Mouse (Mus musculus): ENCODE measurements around the gene Osbpl7.
A peak's percentile ranks its signal among the peaks of the same experiment; 100 is the strongest.

Osbpl7 gene

DNA sequence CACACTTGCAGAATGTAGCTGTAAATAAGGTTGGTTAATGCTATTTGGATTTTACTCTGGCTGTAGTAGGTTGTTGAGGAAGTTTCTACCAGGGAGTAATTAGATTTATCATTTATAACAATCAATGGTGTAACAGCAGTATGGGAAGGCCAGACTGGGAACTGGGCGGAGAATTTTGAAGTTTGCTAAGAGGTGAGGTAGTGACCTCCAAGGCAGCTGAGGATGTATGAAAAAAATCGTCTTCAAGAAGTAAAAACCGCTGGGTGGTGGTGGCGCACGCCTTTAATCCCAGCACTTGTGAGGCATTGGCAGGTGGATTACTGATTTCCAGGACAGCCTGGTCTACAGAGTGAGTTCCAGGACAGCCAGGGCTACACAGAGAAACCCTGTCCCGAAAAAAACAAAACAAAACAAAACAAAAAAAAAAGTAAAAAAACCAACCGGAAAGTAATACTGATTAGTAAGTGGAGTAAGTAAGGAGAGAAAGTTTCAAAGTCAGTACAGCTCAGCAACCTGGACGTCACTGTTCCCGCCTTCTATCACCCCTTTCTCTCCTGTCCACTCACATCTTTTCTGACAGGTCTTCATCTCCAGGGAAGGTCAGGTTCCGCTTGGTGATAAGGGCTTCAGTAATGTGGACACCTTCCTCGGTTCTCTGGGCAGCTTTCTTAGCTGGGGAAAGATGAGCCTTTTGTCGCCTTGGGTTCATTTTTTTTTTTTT is 10.0 kb upstream of the Osbpl7 start:
- no peak for DNase-seq

- DNase-seq = peak; percentile 92
These were observed 9.2 kb upstream of the Osbpl7 start, which contains the start of the genes Lrrc46 and Mrpl10 for GRCm38 (mm10) chr11:97041022-97041899. Gene Lrrc46, minus strand, starts transcription at chr11:97041407. Gene Mrpl10, plus strand, starts transcription at chr11:97041560.

- no peak for DNase-seq
These were observed 5.5 kb upstream of the Osbpl7 start for GRCm38 (mm10) chr11:97044902-97045301.

DNA sequence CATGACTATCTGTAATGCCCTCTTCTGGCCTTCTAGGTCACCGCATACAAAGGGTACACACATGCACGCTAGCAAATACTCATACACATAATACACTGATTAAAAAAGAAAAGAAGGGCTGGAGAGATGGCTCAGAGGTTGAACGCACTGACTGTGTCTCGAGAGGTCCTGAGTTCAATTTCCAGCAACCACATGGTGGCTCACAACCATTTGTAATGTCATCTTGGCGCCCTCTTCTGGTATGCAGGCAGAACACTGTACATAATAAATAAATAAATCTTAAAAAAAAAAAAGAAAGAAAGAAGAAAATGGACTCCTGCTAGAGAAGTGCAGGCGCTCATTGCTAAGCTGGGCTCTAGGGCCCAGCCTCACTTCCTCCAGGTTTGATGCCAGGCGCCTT is 4.6 kb upstream of the Osbpl7 start:
- DNase-seq = peak; percentile 46 to 50

GRCm38 (mm10) chr11:97048090-97048650 is 2.3 kb upstream of the Osbpl7 start:
- DNase-seq = no peak

DNA sequence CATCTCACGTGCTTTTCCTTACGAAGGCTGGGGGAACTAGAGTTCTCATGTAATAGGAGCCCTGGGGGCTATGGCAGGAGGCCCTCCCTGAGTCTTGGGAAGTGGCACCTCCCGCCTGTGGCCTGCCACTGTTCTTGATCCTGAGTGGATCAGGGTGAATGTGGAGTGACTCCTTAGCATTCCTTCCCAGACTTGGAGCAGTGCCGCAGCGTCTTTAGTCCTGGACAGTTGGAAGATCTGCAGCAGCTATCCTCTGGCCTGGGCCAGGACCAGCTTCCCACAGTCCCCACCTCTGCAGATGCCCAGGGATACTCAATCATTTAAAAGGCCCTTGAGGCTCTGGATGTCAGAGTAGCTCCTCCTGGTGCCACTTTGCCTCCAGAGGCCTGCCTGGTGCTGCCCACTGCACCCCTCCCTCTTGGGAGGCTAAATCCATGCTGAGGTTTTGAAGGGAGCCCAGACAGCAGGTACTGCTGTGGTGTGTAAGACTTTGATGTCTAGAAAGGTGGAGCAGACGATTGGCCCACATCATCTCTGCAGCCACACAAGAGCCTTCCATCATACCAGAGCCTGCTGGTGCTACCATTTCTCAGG is 839 bp upstream of the Osbpl7 start:
- no peak for DNase-seq

- DNase-seq = peak in 1 of 2 experiments; percentile 5
These were observed 637 bp downstream of the Osbpl7 start for GRCm38 (mm10) chr11:97050944-97051586.

DNA sequence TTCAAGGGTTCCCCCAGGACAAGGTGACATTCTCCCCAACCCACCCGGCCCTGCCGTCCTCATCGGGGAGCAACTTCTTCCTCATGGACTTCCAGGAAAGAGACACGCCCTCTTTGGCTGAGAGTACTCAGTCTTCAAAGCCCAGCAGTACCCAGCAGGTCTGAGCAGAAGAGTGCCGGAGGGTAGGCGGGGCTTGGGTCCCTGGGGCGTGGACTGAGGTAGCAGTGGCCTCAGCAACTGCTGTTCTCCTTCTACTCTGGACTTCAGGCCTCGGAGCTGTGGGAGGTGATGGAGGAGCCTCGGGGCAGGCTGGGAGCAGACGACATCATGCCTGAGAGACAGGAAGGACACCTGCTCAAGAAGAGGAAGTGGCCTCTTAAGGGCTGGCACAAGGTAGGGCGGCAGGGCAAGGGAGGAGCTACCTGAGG is 1.8 kb downstream of the Osbpl7 start:
- peak; percentile 46 to 50 for DNase-seq

GRCm38 (mm10) chr11:97063274-97063920 is 13.0 kb downstream of the Osbpl7 start:
- DNase-seq = no peak

DNA sequence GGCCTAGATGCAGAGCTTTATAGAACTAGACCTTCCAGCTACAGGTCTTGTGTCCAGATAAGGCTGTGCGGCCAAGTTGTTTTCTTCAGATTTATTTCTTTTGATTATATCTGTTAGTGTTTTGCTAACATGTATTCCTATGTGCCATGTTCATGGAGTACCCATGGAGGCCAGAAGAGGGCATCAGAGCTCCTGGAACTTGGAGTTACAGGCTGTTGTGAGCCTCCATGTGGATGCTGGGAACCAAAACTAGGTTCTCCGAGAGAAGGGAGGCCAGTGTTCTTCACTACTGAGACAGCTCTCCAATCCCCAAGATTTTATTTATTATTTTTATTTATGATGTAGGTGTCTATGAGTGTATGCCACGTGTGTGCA is 13.5 kb downstream of the Osbpl7 start:
- DNase-seq = peak; percentile 17 to 24

GRCm38 (mm10) chr11:97065538-97066295 is 15.3 kb downstream of the Osbpl7 start:
- DNase-seq = no peak

DNA sequence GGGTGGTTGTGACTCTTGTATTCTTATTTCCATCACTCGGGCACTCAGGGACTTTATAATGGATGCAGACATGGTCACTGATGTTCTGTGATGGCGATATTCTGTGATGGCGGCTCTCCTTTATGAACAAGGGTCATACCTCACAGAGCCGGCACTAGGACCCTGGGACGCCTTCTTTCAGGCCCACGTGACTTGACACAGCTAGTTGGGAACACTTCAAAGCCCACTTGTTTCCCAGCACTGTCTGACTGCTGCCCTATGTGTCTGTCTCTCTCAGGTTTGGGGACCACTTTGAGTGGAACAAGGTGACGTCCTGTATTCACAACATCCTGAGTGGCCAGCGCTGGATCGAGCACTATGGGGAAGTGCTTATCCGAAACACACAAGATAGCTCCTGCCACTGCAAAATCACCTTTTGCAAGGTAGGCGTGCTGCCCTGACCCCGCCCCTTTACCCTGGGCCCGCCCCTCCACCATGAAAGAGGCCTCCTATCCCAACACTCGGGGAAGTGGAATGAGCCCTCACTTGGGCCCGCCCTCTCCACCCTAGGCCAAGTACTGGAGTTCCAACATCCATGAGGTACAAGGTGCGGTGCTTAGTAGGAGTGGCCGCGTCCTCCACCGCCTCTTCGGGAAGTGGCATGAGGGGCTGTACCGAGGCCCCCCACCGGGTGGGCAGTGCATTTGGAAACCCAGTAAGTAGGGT is 16.4 kb downstream of the Osbpl7 start:
- DNase-seq = no peak

- DNase-seq = no peak
These were observed 18.9 kb downstream of the Osbpl7 start for GRCm38 (mm10) chr11:97069333-97069732.

- DNase-seq = no peak
These were observed 19.3 kb downstream of the Osbpl7 start for GRCm38 (mm10) chr11:97069770-97070169.

GRCm38 (mm10) chr11:97071129-97071528 is 20.7 kb downstream of the Osbpl7 start:
- no peak for DNase-seq

- DNase-seq = peak; percentile 46 to 52
These were observed 22.1 kb downstream of the Osbpl7 start for GRCm38 (mm10) chr11:97072533-97072932.

- no peak for DNase-seq
These were observed 23.8 kb downstream of the Osbpl7 start for GRCm38 (mm10) chr11:97074235-97074634.

GRCm38 (mm10) chr11:97078751-97079150 is 28.3 kb downstream of the Osbpl7 start:
- DNase-seq = peak; percentile 15 to 16

DNA sequence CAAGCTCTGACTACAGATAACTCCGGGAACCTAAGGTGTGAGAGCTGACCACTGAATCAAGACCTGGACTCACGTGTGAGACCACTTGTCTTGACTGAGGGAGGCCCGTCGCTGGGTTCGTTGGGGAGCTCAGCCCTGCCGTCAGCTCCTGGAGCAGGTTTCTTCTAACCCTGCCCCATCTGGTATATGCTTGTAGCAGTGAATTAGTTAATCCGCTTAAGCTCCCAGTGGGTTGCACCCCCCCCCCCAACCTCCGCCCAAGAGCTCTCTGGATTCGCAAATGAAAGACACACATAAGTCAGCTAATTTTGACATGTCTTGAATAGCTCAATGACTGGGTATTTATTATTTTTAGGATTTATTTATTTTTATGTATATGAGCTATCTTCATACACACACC is 29.9 kb downstream of the Osbpl7 start:
- DNase-seq = no peak

- DNase-seq = peak; percentile 73 to 76
These were observed 32.5 kb downstream of the Osbpl7 start for GRCm38 (mm10) chr11:97082977-97083376.

Data from B cell, adult 2 months (primary cell).